Mouse (Mus musculus): ENCODE measurements at regions not wholly inside any gene's neighbourhood (a gene's known extent, or its start where the extent isn't known, plus 50 kb on each side); places are given as distances from the start of the nearest gene placed in this dataset.

DNA sequence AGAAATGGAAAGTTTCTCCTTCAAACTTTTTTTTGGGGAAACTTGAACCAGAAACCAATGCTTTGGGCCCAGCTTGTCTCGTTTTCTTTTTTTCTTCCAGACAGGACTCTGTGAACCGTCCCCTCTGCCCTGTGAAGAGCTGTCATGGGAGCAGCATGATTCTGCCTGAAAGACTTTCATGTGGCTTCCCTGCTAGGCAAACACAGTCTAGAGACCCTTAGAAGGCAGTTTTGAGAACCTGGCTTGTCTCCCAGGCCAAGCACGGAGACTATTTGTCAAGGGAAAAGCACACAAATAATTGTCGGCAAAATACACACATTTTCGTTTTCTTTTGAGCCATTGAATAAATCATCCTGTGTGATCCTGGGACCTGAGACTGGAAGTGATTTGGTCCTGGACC, 228.7 kb downstream of the Opa1 start:
- Histone ChIP-seq H3K9me3 (no peaks in the 10 kb centered on the region), H3K36me3 (no peaks in the 10 kb centered on the region), H3K4me2 (no peak overlapping the region), H3K4me3 (no peak overlapping the region), H3K27me3 (peaks cover 56% of the 10 kb centered on the region), H3K27ac (replicated peaks) (no peak overlapping the region), H3K9ac (no peak overlapping the region), H3K4me1 (replicated peaks) (peaks cover 13% of the 10 kb centered on the region)
- WGBS: 61% methylated on average over 5 of the region's 5 CpGs
- ATAC-seq (ENCODE audit: low read depth): no peak

DNA sequence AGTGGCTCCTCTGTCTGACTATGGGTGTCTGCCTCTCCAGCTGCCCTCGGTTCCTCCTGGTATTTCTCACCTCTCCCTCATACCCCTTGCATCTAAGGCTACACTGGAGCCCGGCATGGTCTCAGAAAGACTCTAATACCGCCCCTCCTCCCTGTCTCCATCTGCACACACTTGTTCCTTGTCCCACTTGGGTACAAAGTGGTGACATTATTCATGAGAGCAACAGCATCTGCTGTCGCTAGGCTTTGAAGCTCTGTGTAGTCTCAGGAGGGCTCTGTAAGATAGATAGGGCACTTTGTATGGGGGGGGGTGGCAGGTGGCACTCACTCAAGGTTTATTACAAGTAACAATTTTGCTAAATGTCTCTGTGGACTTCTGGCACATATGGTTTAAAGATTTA, 229.7 kb downstream of the Opa1 start:
- Histone ChIP-seq H3K36me3 (no peaks in the 10 kb centered on the region), H3K9ac (no peak overlapping the region), H3K4me3 (no peak overlapping the region), H3K27ac (replicated peaks) (no peak overlapping the region), H3K4me1 (replicated peaks) (peaks cover 23% of the 10 kb centered on the region), H3K27me3 (peaks cover 58% of the 10 kb centered on the region), H3K9me3 (no peaks in the 10 kb centered on the region), H3K4me2 (no peak overlapping the region)
- ATAC-seq (ENCODE audit: low read depth): peak; percentile 27; the same call in 1 of the 2 replicates
- WGBS: 35% methylated on average over 4 of the region's 4 CpGs

DNA sequence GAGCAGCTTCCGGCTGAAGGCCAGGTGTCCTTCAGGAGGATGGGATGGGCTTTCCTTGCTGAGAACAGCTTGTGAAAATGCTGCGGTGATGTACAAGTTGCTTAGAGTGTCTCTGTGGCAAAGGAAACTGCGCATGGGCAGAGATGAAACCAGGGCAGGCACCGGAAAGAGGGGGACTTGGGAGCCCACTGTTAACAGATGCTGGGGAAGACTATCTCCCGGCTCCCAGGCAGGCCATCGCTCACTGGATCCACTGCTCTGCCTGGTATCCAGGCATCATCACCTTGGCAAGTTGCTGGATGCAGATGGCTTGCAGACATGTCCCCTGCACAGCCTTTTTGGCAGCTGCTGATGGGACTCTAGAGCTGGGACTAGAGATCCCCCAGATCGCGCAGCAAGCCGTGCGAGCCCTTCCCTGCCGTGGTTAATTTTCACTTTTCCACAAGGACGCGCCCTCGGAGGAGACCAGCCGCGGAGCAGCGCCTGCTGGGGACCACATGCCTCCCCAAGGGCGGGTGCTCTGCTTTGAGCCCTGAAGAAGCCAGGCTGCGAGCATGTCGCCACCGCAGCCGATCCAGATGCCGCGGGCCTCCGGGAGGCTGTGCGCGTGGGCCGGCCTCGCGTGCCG, 234.4 kb downstream of the Opa1 start:
- ATAC-seq (ENCODE audit: low read depth): peak; percentile 76
- H3K27me3 ChIP-seq: peaks cover 64% of the 10 kb centered on the region
- peaks cover 40% of the 10 kb centered on the region for H3K4me1 ChIP-seq (replicated peaks)
- peak overlapping the region; percentile 92 for H3K9ac ChIP-seq
- H3K9me3 ChIP-seq: no peaks in the 10 kb centered on the region
- peak overlapping the region; percentile 98 for H3K4me2 ChIP-seq
- H3K36me3 ChIP-seq: no peaks in the 10 kb centered on the region
- peak overlapping the region; percentile 92 for H3K27ac ChIP-seq (replicated peaks)
- WGBS: 3% methylated on average over 31 of the region's 31 CpGs
- peak overlapping the region; percentile 57 for H3K4me3 ChIP-seq

DNA sequence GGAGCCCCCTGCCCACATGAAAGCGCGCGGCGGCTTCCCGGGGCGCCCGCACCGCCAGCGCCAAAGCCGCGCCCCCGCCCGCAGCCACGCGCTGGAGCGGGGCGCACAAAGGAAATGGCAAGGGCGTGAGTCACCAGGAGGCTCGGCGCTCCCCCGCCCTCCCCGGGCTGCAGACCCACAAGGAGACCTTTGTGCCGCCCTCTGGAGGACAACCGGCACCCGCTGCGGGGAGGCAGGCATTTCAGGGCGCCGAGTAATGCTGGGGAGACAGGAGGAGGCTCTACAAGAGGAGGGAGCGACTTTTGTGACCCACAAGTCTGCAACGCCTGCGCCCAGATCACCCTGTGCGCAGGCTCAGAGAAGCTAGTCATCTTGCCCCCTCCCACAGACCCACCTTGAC, 234.9 kb downstream of the Opa1 start:
- under 1% methylated on average over 29 of the region's 32 CpGs for WGBS
- H3K36me3 ChIP-seq: no peaks in the 10 kb centered on the region

DNA sequence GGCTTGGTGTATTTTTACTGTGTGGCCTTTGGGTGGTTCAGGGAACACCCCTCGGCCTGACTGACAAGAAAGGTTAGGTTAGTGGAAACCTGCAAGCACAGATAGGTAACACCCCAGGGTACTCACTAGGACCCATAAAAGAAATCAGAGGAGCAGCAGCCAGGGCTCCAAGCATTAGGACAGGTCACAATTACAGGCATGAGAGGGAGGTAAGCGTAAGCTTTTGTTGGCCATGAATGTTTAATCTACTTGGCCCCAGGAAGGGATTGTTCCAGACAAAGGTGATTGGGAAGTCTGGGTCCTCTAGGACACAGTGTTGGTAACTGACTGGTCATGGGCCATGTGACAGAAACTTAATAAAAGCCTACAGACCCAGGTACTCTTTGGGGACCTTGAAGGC, 235.5 kb downstream of the Opa1 start:
- ATAC-seq (ENCODE audit: low read depth): peak; percentile 22; the same call in 1 of the 2 replicates
- H3K4me3 ChIP-seq: peak overlapping the region; percentile 57; the same call in 1 of the 2 replicates
- H3K4me1 ChIP-seq (replicated peaks): peaks cover 34% of the 10 kb centered on the region
- no peaks in the 10 kb centered on the region for H3K9me3 ChIP-seq
- peaks cover 67% of the 10 kb centered on the region for H3K27me3 ChIP-seq
- peak overlapping the region; percentile 98 for H3K4me2 ChIP-seq
- H3K27ac ChIP-seq (replicated peaks): no peak overlapping the region
- 63% methylated on average over 2 of the region's 2 CpGs for WGBS
- no peaks in the 10 kb centered on the region for H3K36me3 ChIP-seq
- H3K9ac ChIP-seq: 0 out of 2 replicates have a peak overlapping the region, but pooled peaks have one; percentile 92

More for the DNA sequence above, 234.9 kb downstream of the Opa1 start:
- peak; percentile 83 for ATAC-seq (ENCODE audit: low read depth)
- Histone ChIP-seq H3K9me3 (no peaks in the 10 kb centered on the region), H3K4me3 (peak overlapping the region; percentile 57), H3K27ac (replicated peaks) (peak overlapping the region; percentile 92), H3K4me2 (peak overlapping the region; percentile 98), H3K9ac (peak overlapping the region; percentile 92), H3K27me3 (peaks cover 67% of the 10 kb centered on the region), H3K4me1 (replicated peaks) (peaks cover 35% of the 10 kb centered on the region)

- no peak overlapping the region for H3K4me2 ChIP-seq
- no peaks in the 10 kb centered on the region for H3K9me3 ChIP-seq
- no peaks in the 10 kb centered on the region for H3K36me3 ChIP-seq
- no peak overlapping the region for H3K9ac ChIP-seq
- no peak overlapping the region for H3K4me3 ChIP-seq
- H3K4me1 ChIP-seq (replicated peaks): peaks cover 34% of the 10 kb centered on the region
- ATAC-seq (ENCODE audit: low read depth): no peak
- H3K27me3 ChIP-seq: peaks cover 64% of the 10 kb centered on the region
- WGBS: 51% methylated on average over 2 of the region's 2 CpGs
- no peak overlapping the region for H3K27ac ChIP-seq (replicated peaks)
Measured at GRCm38 (mm10) chr16:29815200-29815599, 236.1 kb downstream of the Opa1 start.

DNA sequence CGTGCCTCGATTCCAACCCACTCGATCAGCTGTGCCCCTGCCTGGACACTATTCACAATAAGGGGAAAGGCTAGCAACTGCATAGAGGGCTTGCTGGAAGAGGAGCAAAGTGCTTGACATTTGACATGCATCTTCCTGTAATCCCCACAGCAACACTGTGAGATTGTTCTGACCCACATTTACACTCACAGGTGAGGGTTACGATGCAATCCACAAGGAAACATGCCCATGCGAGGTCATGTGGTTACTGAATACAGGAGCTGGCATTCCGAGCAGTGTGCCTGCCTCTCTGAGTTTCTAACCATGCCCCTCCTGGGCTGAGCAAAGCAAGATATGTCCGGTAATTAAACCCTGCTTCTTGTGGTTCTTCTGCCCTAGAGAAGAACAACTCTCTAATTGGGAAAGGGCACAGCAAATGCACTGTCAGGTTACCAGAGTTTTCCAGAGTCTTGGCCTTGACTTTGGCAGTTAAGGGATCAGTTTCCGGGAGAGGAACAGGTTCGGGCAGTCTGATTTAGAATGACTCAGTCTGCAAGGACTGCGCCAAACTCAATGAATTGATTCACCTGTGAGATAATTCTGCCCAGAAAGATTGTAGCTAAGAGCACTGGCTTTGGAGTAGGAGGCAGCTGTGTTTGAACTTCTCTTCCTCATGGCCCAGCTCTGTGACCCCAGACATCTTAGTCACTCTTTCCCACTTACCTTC, 236.7 kb downstream of the Opa1 start:
- no peak overlapping the region for H3K4me2 ChIP-seq
- H3K9ac ChIP-seq: no peak overlapping the region
- 86% methylated on average over 10 of the region's 10 CpGs for WGBS
- H3K9me3 ChIP-seq: no peaks in the 10 kb centered on the region
- no peak overlapping the region for H3K4me3 ChIP-seq
- peaks cover 59% of the 10 kb centered on the region for H3K27me3 ChIP-seq
- no peak overlapping the region for H3K27ac ChIP-seq (replicated peaks)
- H3K4me1 ChIP-seq (replicated peaks): peaks cover 34% of the 10 kb centered on the region
- no peak for ATAC-seq (ENCODE audit: low read depth)
- H3K36me3 ChIP-seq: no peaks in the 10 kb centered on the region

DNA sequence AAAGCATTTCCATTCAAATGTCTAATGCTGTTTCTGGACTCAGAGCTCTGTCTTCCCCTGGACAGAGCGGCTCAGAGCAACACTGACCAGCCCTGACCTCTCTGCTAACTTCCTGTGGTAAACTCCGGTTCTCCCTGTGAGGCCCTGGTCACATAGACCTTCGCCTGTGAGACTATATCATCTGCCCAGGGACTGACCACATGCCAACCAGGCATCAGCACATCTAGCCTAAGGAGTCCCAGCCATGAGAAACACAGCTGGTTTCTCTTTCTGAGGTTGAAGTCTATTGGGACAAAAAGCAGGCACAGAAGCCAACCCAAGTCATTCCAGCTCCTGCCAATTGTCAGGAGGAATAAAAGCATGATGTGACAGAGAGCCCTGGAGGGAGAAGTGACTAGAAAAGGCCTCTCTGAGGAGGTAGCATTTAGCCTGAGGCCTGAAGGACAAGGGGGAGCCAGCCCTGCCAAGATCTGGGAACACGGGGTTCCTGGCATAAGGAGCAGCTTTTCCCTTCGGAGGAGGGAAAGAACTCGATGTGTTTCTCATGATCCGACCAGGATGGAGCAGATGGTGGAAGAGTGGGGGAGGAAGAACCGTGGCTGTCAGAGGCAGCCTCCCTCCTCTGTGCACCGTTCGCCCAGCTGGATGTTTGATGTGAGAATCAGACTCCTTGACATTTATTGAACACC, 237.7 kb downstream of the Opa1 start:
- Histone ChIP-seq H3K27ac (replicated peaks) (no peak overlapping the region), H3K9me3 (no peaks in the 10 kb centered on the region), H3K36me3 (no peaks in the 10 kb centered on the region), H3K4me3 (no peak overlapping the region), H3K9ac (no peak overlapping the region), H3K27me3 (peaks cover 53% of the 10 kb centered on the region), H3K4me2 (no peak overlapping the region), H3K4me1 (replicated peaks) (peaks cover 38% of the 10 kb centered on the region)
- WGBS: 56% methylated on average over 10 of the region's 10 CpGs
- no peak for ATAC-seq (ENCODE audit: low read depth)

DNA sequence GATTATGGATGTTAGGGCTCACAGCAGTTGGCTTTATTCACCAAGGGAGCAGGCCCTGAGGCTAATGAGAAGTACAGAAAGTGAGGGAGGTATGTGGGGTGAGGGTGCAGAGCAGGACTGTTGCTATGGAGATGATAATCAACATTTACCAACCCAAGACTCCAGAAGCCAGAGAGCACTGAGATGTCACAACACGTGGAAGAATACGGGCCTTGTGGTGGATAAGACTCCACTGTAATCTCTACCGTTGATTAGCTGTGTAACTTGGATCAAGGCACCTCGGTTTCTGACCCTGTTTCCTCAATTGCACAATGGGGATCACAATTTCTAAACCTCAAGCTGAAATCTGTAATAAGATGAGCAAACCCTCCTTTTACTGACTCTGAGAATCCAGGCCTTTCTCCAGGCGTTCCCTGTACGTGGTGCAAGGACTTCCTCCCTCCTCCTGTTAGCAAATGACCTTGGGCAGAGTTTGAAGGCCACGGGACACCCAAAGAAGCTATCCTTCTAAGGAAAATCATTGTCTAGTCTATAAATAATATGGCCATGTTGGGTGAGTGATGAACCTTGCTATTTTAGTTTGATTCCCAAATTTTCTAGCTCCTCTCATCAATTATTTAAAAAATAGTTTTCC, 239.8 kb downstream of the Opa1 start:
- WGBS: 76% methylated on average over 7 of the region's 7 CpGs

GRCm38 (mm10) chr16:29820704-29821103, 241.6 kb downstream of the Opa1 start:
- 75% methylated on average over 9 of the region's 9 CpGs for WGBS
- Histone ChIP-seq H3K4me3 (no peak overlapping the region), H3K9ac (no peak overlapping the region), H3K27ac (replicated peaks) (no peak overlapping the region), H3K27me3 (peaks cover 36% of the 10 kb centered on the region), H3K4me2 (no peak overlapping the region), H3K9me3 (no peaks in the 10 kb centered on the region), H3K36me3 (no peaks in the 10 kb centered on the region), H3K4me1 (replicated peaks) (peaks cover 13% of the 10 kb centered on the region)
- ATAC-seq (ENCODE audit: low read depth): no peak

More for the DNA sequence above, 239.8 kb downstream of the Opa1 start:
- H3K27me3 ChIP-seq: peaks cover 48% of the 10 kb centered on the region
- no peak overlapping the region for H3K27ac ChIP-seq (replicated peaks)
- H3K4me3 ChIP-seq: no peak overlapping the region
- no peak for ATAC-seq (ENCODE audit: low read depth)
- H3K9me3 ChIP-seq: no peaks in the 10 kb centered on the region
- no peak overlapping the region for H3K9ac ChIP-seq
- peaks cover 24% of the 10 kb centered on the region for H3K4me1 ChIP-seq (replicated peaks)
- no peak overlapping the region for H3K4me2 ChIP-seq
- no peaks in the 10 kb centered on the region for H3K36me3 ChIP-seq

GRCm38 (mm10) chr16:29822110-29822509, 242.1 kb upstream of the Hes1 start:
- Histone ChIP-seq H3K36me3 (no peaks in the 10 kb centered on the region), H3K27me3 (peaks cover 22% of the 10 kb centered on the region), H3K4me3 (no peak overlapping the region), H3K4me2 (no peak overlapping the region), H3K9ac (no peak overlapping the region), H3K4me1 (replicated peaks) (peaks cover 8% of the 10 kb centered on the region), H3K9me3 (no peaks in the 10 kb centered on the region), H3K27ac (replicated peaks) (no peak overlapping the region)
- ATAC-seq (ENCODE audit: low read depth): no peak
- WGBS: 77% methylated on average over 7 of the region's 7 CpGs
